Mouse (Mus musculus) megakaryocyte progenitor cell, adult 5-6 weeks (primary cell): ENCODE results near the gene Zfp646. TPM values are rescaled to one million over a fixed set of nuclear protein-coding genes. Genes with fewer than 3 reads are reported as not detected.
"Not testable (repeated sequence)": the region's sequence is repeated elsewhere in the genome, so short reads cannot be mapped to it uniquely, and the experiment has no call there.

Source experiments
- ATAC-seq: replicated peaks from 2 replicates; pipeline ENCODE4 v1.8.0; 2016; ENCODE audit warnings: mild to moderate bottlenecking, moderate TSS enrichment, inconsistent platforms; ENCODE audit not compliant: poor library complexity
- total RNA-seq, 2 experiments: library from RNA; stranded (forward) in 1 of 2; stranded (reverse) in 1 of 2; fragments of 157-497, 149-512 nt in 1 of 2; fragments of 200-1000 nt in 1 of 2; gene quantifications; 2 replicates each; pipeline versions ENCODE4 v1.2.3 to v1.2.4; 2015 to 2017

Zfp646 gene
- total RNA-seq (2015) (18.7 and 19.4 TPM in 2 replicates), total RNA-seq (2017) (31.6 and 38.2 TPM in 2 replicates)

DNA sequence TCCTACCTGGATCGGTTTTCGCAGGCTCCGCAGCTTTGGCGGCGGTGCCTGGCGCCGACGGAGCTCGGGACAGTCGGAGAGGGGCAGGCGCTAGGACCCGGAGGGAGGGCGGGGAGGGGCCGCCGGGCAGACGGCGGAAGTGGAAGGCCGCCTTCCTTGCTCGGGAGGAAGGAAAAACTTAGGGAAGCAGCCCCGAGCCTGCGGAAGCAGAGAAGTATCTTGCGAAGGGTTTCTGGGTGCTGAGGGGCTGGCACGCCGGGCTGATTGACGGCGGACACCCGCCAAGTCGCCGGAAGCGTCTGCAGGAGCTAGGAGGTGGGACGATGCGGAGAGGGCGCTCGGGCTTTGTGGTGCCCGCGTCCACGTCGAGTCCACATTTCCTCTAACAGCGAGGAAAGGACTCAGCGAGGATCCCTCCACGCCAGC lies at the start of gene Zfp646:
TSS of gene Zfp646 (plus strand) at position 181 of the 426 bp plus-strand sequence.
- peak; percentile 62 for ATAC-seq

DNA sequence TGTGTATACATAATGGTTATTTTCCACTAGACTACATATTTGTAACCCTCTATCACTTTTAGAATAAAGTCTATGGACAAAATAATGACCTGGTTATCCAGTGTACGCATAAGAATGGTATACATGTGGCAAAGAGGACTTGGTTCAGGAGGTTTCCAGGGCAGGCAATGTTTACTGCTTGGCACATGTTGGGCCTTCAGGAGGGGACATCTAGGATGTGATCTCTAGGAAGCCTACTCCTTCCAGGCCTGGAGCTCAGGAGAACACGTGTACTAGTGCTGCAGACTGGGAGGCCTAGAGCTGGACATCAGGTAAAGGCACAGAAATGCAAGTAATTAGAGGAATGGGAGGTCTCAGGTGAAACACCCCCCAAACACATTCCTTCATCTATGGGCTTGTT lies 40.5 kb upstream of the Zfp646 start:
- ATAC-seq: no peak

DNA sequence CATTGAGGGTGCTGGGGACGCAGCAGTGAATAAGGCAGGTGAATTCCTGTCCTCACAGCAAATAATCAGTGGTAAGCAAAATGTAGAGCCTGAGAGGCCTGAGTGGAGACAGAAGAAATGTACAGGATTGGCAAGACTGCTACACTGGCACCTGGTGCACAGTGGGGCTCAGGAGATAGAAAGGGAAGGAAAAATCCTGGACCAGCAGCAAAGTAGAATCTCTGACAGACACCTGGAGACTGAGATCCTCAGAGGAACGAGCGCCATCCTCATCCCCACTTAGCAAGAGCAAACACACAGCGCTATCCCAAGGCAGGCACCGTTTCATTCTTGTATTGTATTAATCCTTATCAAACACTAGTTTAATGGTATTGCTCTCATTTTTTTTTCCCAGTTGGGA lies 38.5 kb upstream of the Zfp646 start:
- no peak for ATAC-seq

DNA sequence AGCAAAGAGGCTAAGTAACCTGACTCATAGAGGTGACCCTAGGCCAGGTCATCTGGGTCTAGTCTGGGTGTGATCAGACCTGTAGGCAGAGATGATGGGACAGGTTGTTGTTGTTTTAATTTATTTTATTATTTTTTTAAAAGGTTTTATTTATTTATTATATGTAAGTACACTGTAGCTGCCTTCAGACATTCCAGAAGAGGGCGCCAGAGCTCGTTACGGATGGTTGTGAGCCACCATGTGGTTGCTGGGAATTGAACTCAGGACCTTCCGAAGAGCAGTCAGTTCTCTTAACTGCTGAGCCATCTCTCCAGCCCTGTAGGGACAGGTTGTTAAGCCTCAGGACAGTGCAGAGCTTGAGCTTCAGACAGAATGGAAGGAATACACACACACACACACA lies 38.1 kb upstream of the Zfp646 start:
- ATAC-seq: not testable (repeated sequence)

DNA sequence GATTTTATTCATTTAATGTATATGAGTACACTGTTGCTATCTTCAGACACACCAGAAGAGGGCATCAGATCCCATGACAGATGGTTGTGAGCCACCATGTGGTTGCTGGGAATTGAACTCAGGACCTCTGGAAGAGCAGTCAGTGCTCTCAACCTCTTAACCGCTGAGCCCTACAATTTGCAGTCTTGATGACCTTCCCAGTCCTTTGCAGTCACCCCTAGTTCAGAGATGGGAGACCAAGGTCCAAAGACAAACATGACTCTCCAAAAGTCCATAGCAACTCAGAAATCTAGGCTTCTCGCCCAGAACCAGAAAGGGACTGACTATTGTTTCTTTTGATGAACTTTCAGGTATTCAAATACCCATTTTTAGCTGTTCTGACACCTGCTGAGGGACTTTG lies 36.0 kb upstream of the Zfp646 start:
- not testable (repeated sequence) for ATAC-seq

DNA sequence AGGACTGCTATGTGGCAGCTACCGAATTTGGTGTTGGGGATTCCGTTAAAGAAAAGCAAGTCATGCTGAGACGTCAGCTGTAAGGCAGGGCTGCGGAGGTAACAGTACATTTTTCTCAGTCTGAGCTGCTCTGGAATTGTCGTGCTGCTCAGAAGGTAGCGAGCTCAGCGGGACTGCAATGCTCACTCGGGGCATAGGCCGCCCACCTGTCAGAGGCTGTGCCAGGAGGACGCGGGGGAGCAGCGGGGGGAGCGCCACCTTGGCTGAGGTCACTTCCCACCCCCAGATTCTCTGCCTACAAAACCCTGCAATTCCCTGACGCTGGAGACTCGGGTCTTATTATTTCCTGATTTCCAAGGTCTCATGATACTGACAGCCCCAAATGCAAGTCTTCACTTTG lies 35.1 kb upstream of the Zfp646 start:
- peak; percentile 45 for ATAC-seq

DNA sequence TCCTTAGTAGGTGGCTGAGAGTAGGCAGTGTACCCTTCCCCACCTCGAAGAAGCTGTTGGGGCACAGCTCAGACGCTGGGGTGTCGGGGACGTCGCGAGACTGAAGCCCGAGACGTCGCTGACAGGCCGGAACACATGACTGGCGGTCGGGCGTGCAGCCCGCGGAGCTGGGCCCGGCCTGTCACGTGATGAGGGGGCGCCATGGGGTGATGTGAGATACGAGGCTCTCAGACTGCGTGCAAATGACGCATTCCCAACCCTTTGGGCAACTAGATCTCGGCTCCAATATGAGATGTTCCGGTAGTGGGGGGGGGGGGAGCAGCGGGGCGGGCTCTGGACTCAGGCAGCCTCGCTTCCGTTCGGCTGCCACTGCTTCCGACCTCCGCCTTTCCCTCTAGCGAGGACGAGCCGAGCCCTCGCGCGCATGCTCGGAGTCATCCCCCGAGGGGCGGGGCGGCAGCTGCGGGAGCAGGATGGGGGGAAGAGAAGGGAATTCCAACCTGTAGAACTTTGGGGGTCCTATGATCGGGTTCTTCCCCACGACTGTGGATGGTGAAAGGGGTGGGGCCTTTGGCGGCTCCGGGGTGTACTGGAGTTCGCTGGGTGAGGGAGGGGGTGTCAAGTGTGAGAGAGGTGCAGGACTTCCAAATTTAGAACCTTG lies 34.6 kb upstream of the Zfp646 start:
- peak; percentile 82 for ATAC-seq

DNA sequence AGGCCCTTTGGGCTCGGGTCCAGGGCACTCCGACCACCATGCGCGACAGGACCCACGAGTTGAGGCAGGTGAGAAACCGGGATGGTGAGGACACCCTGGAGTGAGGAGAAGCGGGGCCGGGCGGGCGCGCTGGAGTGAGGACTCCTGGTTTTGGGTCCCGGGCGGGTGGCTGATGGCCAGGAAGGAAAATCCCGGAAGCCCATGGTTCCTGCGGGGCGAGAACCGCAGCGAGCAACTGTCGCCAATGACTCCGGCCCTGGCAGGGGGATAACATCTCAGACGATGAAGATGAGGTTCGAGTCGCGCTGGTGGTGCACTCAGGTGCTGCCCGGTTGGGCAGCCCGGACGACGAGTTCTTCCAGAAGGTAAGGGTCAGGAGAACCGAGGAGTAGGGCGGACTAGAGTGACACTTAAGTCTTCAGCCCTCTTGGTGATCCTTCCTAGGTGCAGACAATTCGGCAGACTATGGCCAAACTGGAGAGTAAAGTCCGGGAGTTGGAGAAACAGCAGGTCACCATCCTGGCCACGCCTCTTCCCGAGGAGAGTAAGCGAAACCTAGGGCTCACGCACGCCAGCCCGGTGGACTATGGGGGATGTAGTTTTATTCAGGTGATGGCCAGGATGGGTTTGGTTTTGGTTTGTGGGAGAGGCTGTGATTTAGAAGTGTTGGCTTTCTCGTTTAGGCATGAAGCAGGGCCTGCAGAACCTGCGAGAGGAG lies 33.9 kb upstream of the Zfp646 start:
- peak; percentile 66 for ATAC-seq

DNA sequence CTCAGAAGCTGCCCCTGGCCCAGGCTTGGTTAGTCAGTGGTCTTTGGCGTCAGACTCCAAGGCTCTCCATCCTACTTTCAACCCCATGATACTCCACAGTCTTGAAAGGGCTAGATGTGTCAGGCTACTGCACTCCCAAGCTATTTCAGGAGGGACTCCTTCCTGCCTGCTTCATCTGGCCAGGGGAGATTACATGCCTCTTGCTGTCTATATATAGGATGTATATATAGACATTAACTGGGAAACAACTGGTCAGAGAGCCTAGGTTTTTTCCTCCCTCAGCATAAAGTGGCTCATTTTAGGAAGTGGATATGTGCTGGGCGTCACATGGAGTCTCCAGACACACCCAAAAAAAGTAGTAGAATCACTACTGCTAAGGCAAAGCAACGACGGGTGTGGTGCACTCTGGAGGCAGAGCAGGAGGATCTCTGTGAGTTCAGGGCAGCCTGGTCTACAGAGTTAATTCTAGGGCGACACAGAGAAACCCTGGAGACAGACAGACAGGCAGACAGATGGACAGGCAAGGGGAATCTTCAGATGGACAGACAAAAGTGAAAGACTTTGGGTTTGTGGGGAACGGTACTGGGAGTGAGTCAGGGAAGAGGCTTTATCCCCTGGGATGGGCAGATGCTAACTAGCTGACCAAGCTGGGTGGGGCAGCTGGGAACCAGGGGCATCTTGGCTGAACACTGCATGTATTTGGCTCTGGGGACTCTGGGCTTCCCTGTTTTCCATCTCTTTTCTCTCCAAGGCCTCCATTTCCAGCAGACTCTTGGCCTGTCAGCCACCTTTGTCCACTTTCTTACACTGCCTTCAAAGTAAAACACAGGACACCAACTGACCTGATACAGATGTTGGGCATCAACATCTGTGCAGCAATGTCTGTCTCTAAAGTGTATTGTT lies 25.8 kb upstream of the Zfp646 start:
- no peak for ATAC-seq

DNA sequence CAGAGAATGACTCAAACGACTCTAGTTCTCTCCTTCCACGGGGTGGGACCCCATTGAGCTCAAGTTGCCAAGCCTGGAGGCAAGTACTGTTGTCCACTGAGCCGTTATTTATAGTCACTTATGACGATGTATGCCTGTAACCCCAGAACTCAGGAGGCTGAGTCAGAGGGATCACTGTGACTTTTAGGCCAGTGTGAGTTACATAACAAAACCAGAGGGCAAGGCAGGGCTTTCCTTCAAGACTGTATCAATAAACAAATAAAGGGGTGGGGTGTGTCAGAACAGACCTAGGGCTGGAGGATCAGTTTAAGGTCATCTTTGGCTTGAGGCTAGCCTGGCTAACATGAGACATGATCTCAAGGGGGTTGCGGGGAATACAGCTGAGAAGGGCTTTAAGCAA lies 25.1 kb upstream of the Zfp646 start:
- ATAC-seq: no peak

DNA sequence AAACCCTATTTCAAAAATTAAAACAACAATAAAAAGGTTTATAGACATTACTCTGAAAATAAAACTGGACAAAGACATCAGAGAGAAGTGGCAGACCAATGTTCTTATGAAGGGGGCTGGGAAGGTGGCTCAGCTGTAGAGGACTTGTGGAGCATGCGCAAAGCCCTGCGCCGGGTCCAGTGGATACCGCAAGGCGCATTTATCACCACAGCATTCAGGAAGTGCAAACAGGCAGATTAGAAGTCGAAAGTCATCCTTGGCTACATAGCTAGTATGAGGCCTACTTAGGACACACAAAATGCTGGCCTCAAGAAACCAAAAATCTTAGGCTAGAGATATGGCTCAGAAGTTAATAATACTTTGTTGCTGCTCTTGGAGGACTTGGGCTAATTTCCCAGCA lies 17.8 kb upstream of the Zfp646 start:
- peak; percentile 95 for ATAC-seq

DNA sequence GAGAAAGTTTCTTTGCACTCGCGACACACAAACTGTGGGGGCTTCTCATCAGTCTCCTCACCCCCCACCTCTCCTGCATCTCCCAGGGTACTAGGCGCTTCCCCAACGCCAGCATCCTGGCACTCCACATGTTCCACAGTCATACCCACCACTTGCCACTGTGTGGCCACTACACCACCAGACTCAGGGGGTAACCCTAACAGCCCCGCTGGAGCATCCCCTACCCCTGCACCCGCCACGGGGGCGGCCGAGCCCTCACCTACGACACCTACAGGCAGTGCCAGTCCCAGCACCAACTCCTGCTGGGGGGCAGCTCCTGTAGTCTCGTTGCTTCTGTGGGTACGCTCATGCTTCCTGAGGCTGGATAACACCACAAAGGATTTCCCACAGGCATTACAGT lies 9.6 kb upstream of the Zfp646 start:
- no peak for ATAC-seq

DNA sequence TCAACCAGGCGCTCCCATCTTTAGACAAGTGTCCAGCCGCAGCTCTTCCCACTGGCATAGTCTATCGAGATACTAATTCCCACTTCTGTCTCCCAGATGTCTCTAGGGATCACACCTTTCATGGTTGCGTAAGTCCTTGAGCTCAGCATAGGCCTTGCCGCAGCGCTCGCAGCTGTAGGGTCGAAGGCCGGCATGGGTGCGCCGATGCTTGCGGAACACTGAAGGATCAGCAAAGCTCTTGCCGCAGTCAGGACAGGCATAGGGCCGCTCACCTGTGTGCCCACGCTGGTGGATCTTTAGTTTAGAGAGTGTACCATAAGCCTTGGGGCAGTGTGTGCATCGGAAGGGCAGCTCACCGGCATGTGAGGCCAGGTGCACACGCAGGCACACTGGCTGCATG lies 8.4 kb upstream of the Zfp646 start:
- no peak for ATAC-seq

DNA sequence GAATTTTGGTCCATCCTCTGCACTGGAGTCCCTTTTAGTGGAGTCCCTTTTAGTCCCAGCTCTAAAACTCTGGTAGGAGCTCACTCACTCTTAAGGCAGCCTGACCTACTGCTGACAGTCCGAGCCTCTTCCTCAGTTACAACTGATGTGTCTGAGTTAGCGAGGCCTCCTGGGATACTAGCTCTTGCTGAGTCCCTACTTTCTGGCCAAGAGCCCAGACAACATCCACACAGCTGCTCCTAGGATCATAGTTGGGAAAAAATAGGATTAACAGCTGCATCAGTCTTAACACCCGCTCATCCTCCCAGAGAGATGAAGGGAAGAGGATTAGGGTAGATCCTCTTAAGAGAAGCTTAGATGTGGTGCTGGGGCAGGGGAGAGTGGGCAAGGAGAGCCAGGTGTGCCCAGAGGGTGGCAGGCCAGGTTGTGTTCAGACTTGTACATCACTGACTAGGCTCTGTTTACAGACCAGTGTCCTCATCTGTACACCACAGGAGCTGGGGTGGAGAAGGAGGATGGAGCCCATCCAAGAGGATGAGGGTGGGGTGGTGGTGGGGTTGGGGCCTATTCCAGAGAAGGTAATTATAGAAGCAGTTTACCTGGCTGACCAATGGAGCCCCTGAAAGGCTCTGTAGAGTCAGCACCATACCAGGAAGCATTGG lies 6.7 kb upstream of the Zfp646 start:
- ATAC-seq: no peak

DNA sequence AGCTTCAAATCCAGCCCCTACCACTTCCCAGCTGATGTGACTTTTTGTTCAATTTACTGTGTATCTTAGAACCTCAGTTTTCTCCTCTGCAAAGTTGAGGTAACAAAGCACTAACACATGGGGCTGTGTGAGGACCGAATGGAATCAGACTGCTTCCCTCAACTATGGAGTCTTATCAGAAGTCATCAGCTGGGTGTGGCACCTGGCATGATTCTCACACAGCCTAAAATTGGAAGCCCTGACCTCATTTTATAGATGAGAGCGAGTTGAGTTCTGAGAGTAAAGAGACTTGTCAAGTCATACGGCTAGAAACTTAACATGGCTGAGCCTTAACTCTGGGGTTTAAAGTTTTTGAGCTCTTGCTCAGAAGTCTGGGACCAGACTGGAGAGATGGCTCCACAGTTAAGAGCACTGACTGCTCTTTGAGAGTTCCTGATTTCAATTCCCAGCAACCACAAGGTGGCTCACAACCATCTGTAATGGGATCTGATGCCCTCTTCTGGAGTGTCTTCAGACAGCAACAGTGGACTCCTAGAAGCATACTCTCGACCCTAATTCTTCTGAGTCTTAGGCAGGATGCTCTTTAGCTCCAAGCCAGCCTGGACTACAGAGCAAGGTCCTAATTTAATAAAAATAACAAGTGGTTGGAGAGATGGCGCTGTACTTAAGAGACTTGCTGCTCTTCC lies 5.7 kb upstream of the Zfp646 start:
- peak; percentile 41; the same call in 1 of the 2 replicates for ATAC-seq

DNA sequence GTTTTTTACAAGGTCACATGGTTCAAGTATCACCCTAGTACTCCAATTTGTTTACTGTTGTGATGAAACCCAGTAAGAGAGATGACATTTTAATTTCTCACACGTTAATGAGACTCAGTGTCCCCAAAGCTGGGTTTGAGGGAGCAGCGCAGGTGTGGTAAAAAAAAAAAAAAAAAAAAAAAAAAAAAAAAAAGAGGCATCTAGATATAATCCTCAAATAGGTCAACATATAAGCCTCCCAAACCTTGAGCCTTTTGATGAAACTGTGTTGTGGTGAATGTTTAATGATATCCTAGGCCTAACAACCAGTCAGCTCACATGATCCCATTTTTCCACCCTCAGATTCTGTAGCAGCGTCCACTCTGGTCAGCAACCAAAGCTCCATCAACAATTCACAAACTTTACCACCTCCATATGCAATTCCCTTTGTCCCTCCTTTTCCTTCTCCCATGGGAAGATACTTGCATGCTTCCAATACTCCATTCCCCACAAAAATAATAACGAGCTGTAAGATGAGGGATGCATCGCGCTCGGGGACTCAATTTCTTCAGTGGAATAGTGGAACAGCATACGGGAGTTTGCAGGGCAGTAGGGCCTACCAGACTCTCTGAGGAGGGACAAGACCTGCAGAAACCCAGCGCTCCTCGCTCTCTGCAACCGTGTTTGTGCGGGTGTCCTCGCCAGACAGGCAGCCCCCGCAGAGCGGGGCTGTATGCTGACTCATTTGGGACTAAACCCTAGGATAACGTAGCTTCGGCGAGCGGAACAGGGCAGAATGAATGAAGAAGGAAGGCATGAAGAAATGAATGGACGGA lies 1.0 kb upstream of the Zfp646 start:
- peak; percentile 7; the same call in 1 of the 2 replicates for ATAC-seq

DNA sequence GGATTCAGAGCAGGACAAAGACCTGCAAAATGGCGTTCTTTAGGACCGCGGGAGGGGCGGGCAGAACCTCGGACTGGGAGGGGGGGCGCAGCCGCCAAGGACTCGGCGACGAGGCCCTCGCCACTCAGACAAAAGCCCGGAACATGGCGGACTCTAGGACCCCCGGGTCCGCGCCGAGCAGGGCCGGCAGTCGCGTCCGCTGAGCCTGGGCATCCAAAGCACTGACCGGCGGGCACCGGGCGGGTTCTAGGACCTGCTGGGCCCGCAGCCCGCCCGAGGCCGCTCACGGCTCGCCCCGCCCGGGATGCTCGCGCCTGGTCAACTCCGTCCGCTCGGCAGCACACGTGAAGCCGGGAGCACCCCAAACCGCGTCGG lies 407 bp upstream of the Zfp646 start:
- ATAC-seq: peak; percentile 72

DNA sequence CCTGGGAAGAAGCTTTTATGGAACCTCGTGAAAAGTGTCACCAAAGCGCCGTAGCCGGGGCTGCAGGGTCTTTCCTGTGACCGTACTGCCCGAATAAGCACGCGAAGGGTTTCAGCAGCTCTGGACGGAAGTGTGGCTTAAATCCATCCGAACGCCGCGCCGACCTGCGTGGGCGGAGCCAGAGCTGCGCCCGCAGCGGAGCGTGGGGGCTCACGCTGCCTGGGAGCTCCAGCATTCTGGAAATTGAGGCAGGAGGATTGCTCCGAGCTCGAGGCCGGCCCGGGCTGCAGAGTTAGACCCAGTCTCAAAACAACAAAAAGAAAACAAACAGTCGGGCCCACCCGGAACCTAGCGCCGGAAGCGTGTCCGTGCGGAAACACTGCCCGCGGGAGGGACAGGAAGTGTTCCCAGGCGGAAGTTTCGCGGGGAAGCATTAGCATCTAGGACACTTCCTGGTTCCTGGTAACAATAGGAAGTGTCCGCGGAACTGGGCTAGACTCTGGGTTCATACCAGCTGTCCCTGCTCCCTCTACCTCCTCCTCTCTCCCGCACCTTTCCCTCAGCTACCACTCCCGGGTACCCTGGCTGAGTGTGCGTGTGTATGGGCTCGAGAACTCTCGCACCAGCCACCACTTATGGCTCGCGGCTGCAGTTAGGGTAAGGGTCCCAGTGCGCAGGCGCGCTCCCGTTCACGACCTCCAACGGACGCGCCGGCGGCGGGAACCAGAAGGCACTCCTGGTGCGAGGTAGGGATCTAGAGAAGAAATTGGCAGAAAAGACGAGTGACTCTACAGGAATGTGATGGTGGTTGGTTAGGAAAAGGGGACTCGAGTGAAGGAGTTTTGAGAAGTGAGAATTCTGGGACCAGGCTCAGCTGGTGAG lies 687 bp downstream of the Zfp646 start, which contains the start of gene Zfp668:
TSS of gene Zfp668 (minus strand) at position 362 of the 882 bp plus-strand sequence.
- peak; percentile 71 for ATAC-seq
